Mouse (Mus musculus) ovary, postnatal 36 days (tissue): ENCODE data around the gene Lman2.

Experiments
- DNase-seq: peaks from one replicate; pipeline ENCODE4 v3.0.0; 2022; ENCODE audit warnings: low spot score, mixed read lengths

Gene Lman2

DNA sequence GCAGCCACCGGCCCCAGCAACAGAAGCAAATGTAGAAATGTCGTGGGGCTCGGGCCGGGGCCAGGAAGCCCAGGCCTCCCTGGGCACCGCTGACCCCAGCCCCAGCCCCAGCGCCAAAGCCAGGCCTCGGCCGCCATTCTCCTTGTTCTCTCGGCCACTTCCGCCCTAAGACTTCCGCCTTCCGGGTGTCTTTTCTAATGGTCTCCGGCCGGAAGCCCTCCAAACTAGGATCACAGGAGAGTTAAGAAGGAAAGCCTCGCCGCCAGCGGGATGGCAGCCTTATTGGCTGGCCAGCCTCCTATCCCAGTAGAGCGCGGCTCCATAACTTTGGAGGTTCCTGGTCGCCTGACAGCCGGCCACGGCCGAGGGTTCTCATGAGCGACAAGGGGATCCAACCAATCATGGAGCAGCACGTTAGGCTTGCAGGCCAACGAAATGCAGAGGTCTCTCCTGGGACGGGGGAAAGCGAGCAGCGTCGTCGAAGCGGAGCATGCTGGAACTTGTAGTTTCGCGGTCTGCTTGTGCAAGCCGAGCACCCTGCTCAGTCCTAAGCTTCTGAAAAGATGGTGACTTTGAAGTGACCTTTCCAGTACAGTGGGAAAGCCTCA lies at the start of gene Lman2:
Gene Lman2 (minus strand): TSS at position 331 of the 608 bp plus-strand sequence.
- peak; percentile 93 for DNase-seq

DNA sequence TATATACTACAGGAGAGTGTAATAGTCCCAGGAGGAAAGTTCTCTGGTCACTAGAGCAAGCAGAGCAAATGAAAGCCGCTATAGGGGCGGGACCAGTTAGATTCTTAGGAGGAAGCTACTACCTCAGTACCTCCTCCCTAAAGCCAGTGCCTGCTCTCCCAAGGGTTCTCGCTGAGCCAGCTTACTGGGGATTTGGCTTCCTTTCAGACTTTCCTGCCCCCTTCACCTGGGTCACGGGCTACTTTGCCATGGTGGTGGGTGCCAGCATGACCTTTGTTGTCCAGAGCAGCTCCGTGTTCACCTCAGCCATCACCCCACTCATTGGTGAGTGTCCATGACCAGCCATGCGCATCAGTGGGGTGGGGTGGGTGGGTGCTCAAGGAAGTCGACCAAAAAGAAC lies 49.2 kb upstream of the Lman2 start:
- no peak for DNase-seq

- no peak for DNase-seq
These were observed 46.0 kb upstream of the Lman2 start for GRCm38 (mm10) chr13:55408546-55409120.

GRCm38 (mm10) chr13:55407341-55407740 lies 44.8 kb upstream of the Lman2 start:
- DNase-seq: no peak

- DNase-seq: no peak
These were observed 43.3 kb upstream of the Lman2 start for GRCm38 (mm10) chr13:55405783-55406390.

DNA sequence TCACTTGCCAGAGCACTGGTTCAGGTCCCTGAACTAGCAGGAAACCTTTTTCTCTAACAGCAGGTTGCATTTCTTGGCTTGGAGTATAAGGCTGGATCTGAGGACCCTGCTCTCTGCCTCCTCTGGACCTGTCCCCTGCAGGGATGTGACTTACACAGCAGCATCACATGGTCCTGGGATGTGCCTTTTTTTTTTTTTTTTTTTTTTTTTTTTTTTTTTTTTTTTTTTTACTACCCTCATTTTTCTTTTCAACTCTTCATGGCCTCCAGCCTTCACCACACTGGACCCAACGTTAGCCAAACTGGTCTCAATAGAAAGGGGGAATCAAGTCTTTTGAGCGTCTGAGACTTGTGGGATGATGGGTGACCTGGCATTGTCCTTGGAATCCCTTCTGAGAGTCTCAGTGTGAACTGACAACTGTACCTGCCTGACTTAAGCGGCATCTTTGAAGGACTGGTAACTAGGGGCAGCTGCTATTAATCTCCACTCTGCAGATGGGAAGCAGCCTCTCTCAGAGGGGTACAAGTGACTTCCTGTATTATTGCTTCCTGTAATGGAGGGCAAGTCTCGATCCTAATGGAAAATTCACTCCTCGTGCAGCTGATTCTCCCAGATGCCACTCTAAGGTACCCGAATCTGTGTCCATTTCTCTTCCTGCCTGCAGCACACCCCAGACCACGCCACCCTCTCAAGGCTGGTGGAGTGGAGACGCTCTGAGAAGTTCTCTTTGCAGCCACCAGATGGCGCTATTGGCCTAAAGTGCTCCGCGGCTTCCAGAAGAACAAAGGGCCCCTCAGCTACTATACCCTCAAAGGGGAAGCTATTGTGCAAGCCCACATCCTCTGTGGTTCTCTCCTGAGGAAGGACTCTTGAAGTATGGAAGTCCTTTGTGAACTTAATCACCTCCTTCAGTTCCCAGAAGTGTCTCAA lies 42.5 kb upstream of the Lman2 start:
- peak; percentile 65 for DNase-seq

DNA sequence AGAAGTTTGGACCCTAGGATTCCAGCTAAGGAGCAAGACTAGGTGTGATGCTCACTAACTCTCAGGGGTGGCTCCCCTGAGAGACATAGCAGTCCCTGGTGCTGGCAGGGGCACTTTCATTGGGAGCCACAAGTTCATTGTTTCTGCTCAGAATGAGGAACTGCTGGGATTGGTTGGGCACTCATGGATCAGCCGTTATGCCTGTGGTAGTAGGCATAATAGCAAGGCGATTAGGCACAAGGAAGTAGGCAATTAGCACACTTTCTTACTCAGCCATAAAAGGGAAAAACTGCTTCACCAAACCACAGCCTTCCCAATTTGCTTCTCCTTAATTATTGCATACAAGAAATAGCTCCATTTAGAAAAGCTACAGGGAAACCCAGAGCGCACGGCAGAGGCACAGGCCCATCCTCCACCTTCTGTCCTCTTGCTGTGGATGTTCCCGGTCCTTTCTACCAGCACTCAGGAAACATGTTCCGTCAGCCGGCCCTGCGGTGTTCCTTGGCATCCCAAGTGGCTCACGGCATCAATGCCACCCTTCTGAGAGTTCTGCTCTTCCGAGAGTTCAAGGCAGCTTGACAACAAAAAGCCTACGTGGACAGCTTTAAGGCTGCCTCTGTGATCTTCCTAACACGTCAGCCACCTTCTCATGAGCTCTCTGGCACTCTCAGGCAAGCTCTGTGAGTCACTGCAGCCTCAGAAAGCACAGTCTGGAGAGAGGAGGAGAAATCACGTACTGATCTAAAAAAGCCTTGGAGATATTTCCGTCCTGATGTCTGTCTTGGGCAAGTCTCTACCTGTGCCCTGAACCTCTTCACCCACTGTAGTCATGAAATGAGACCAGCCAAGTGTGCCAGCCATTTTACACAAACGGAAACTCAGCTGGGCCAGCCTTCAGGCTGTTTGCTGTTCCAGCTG lies 41.6 kb upstream of the Lman2 start:
- DNase-seq: no peak

DNA sequence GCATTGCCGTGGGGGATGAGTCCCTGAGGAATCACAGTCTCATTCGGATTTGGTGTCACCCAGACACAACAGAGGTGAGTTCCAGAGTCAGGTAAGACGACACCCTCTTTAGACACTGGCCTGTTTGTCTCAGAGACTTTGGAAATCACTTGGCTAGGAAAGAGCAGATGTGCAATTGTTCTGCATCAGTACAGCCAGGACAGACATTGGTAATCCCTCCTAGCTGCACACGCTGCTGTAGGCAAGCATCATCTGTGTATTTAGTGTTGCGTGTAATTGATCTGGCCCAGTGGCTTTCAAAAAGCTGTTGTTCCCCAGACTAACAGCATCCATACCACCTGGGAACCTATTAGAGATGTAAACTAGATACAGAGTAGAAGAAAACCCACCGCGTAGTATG lies 40.7 kb upstream of the Lman2 start:
- no peak for DNase-seq

DNA sequence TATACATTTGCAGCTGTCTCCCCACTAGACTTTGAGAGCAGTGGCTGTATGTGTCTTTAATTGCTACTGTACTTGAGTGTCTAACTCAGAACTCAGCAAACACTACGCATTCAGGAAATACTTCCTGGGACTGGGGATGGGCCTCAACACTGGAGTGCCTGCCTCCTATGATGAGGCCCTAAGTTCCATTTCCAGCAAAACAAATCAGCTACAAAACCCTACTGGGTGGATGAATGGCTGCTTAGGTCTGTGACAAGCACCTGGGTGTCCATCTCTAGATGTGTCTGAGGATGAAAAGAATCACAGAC lies 37.4 kb upstream of the Lman2 start:
- DNase-seq: no peak

DNA sequence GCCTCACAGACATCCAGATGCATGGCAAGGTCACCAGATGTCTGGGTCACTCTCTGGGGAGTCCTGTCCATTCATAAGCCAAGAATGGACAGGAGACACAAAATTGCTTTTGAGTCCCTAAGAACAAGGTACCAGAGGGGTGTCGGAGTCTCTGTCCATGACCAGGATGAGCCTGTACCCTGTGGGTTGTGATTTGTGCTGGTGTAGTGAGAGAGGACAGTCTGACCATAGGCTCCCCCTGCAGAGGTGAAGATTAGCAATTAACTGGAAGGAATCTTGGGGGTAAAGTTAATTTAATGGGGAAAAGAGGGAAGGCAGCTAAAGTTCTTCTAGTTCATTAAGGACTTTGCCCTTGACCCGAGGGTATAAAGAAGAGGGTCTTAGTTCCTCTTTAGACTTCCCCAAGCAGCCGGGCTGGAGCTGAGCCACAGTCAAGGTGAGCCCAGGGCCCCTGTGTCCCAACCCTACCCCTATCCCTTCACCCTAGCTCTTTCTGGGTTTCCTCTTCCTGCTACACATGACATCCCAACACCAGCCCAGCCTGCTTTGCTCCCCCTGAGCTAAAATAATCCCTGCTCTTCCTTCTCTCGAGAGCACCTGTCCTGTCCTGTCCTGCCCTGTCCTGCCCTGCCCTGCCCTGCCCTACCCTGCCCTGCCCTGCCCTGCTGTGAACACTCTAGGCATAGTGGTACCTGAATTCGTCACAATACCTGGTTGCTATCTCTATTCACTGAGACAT lies 36.9 kb upstream of the Lman2 start:
- DNase-seq: no peak

DNA sequence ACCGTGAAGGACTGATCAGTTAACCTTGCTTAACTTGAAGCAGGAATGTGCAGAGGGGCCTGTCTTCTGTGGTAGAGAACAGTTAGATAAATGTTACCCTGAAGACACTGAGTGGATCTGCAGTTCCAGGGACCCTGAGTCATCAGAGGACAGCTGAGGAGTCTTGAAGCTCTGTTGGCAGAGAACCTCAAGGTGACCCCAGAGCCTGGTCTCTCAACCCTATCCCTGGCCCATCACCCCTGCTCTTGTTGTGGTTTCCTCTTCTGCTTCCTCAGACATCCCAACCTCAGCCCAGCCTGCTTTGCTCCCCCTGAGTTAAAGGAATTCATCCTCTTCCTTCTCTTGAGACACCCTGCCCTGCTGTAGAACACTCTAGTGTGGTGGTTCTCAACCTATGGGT lies 35.5 kb upstream of the Lman2 start, which contains the start of gene Slc34a1:
Gene Slc34a1 (plus strand): TSS at position 100 of the 400 bp plus-strand sequence.
- no peak for DNase-seq

DNA sequence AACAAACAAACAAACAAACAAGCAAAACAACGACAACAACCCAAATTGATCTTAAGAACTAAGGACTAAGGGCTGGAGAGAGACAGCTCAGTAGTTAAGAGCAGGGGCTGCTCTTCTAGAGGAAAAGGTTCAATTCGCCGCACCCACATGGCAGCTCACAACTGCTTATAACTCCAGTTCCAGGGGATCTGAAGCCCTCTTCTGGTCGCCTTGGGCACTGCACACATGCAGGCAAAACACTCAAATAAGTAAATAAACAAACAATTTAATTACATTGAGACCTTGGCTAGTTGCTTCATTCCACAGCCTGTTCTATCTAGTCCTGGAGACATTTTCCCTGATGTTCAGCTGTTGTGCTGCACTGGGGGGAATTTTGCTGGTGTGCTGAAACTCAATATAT lies 30.4 kb upstream of the Lman2 start:
- DNase-seq: no peak

DNA sequence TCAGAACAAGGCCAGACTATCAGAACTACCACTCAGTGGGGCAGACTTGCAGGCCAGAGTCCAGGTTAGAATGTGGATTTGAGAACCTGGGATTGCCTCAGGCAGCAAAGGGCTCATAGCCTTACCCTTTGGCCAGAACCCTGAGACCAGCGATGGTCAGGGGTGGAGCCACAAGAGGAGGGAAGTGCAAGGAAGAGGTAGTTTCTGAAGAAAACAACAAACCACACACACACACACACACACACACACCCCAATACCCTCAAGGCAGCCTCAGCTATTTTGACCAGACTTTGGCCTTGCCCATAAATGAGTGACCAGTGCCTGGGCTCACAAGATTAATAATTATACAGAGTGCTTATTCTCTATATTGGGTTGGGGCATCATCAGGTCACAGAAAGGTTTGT lies 29.0 kb upstream of the Lman2 start:
- no peak for DNase-seq

DNA sequence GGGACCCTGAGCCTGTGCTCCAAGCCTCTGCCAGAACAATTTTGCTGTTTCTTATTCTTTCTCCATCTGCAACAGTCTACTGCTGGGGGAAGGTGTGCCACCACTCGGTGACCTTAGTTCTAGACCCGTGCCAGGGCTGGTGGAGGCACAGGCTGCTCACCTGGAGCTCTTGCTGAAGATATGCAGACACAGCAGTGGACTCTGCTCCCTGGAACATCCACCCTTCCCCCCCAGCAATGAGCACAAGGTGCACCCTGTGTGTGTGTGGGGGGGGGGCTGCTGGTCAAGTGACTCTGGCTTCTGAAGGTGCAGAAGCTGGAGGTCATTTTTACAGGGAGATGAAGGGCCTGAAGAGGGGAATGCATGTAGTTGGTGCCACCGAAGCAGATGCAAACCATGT lies 28.1 kb upstream of the Lman2 start:
- DNase-seq: no peak

DNA sequence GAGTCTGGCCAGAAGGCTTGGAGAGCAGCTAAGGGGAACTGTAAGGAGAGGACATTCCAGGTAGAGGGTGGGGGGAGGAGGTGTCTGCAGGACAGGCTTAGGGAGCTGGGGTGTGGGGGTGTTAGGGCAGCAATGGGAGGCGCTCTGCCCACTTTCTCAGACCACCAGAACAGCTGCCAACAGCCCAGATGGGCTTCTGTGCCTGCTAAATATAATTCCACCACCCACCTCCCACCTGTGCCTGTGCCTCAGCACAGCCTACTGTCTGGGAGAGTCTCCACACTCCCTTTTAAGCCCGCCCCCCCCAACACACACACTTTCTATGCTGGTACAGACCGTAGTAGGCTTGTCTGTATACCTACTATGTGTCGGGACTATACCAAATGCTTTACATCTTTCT lies 19.2 kb upstream of the Lman2 start:
- DNase-seq: no peak

GRCm38 (mm10) chr13:55378907-55379580 lies 16.5 kb upstream of the Lman2 start:
- no peak for DNase-seq

DNA sequence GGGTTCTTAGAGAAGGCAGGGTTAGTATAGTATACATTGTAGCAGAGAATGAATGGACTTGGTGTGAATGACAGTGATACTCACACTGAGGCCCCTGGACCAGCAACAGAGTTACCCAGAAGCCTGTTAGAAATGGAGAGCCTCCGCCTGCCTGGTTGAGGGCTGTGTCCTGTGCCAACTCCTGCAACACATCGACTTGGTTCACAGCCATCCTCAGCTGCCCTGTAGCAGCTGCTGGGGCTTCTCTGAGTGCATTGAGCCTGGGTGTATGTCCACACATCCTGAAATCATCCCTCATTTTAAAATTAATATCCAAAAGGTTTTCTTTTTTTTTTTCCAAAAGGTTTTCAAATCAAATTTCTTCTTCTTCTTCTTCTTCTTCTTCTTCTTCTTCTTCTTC lies 13.3 kb upstream of the Lman2 start:
- DNase-seq: no peak

DNA sequence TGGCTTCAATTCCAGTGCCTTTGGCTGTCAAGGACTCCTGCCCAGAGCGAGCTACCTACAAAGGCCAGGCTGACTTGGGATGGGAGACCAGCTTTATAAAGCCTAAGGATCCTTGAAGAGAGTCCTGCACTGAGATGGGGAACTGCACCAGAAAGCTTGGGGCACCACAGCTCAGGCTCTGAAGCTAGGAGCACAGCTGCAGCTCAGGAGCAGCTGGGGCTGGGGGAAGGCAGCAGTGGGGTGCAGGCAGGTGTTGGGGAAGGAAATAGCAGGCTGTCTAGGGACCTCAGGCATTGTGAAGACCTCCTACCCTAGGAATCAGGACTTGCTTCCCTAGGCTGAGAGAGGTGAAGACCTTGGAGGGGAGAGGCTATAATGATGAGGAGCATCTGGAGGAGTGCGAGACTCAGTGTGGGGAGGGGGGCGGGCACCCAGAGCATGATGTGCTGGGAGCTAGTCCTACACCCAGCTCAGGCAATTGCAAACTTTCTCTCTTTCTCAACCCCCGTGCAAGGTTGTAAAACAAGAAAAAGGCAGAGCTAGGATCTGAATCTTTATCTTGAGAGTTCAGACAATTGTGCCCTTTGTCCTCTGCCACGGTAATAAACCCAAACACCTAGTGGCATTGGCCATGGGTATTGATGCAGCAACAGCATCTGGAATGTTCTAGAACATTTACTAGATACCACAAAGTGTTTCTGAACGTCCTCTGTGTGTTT lies 11.8 kb upstream of the Lman2 start:
- DNase-seq: no peak

DNA sequence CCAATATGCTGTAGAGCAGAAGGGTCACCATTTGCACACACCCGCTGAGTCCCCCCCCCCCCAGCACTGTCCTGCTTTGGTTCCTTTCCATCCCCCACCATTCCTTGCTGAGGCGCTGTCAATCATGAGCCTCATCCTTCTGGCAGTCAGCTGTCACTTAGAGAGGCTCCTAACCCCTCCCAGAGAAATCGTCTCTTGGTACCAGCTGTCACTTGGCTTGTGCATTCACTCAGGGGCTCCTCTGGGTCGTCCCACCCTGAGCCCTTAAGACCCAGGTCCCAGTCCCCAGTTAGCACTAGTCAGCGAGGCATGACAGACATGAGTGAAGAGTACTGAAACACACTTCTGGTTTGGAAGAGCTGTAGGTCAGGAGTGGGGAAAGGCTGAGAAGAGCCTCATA lies 9.2 kb upstream of the Lman2 start:
- DNase-seq: no peak
